Mouse (Mus musculus): ENCODE measurements around the gene 4933415A04Rik.

GRCm38 (mm10) chr11:43545873-43546475 is 40.9 kb upstream of the 4933415A04Rik start:
- TF ChIP-seq CTCF (IDR thresholded peaks at IDR 0.05 in 2 of 3, conservative IDR thresholded peaks at IDR 0.05 in 1 of 3; ENCODE audit: control insufficient read depth in 1 of 3, insufficient read depth in 1 of 3, low read depth in 2 of 3, low read length in 3 of 3, poor library complexity in 1 of 3, severe bottlenecking in 1 of 3) = no peak
- no peak for TF ChIP-seq MYC (IDR thresholded peaks at IDR 0.05; ENCODE audit: low read depth, low read length)
- TF ChIP-seq ELF1 (IDR thresholded peaks at IDR 0.05; ENCODE audit: low read depth, low read length) = no peak
- TF ChIP-seq E2F4 (IDR thresholded peaks at IDR 0.05; ENCODE audit: borderline replicate concordance, low read depth, low read length) = no peak
- no peak for TF ChIP-seq MYB (IDR thresholded peaks at IDR 0.05; ENCODE audit: low read depth, low read length)
- TF ChIP-seq EP300 (IDR thresholded peaks at IDR 0.05; ENCODE audit: low read depth in 1 of 2, low read length in 2 of 2) = no peak
- no peak for TF ChIP-seq ZKSCAN1 (IDR thresholded peaks at IDR 0.05; ENCODE audit: low read depth, low read length)
- no peak for TF ChIP-seq MXI1 (IDR thresholded peaks at IDR 0.05; ENCODE audit: low read depth, low read length)
